Mouse (Mus musculus): ENCODE measurements around the gene Cdc42bpb. TPM values are rescaled to one million over a fixed set of nuclear protein-coding genes. Genes with fewer than 3 reads are reported as not detected.
A peak's percentile ranks its signal among the peaks of the same experiment; 100 is the strongest.

The Cdc42bpb gene
- polyA plus RNA-seq (2014; fragmentation: Nextera tagmentation; extraction: Ambion mirVana): 28.1 and 28.2 TPM in 2 replicates

GRCm38 (mm10) chr12:111377376-111377973 lies at the start of gene Cdc42bpb:
TSS of gene Cdc42bpb (minus strand) at chr12:111377718.
- ATAC-seq (ENCODE audit: low FRiP score) (peak; percentile 95), DNase-seq (ENCODE audit: low spot score, missing footprints) (peak; percentile 99)
- Histone ChIP-seq H3K9me3 (ENCODE audit: control insufficient read depth, low read length) (no peaks in the 10 kb centered on the region), H3K4me2 (peak within 1 kb of the TSS; percentile 88), H3K9ac (ENCODE audit: low read length) (peak within 1 kb of the TSS; percentile 93), H3K36me3 (ENCODE audit: control insufficient read depth, insufficient read depth, low read length) (no peaks in the 10 kb centered on the region), H3K27ac (ENCODE audit: low read depth, low read length) (peak within 1 kb of the TSS; percentile 91), H3K4me3 (ENCODE audit: low read depth, low read length) (peak within 1 kb of the TSS; percentile 96), H3K27me3 (ENCODE audit: control insufficient read depth, insufficient read depth, low read length) (no peaks in the 10 kb centered on the region), H3K4me1 (ENCODE audit: control insufficient read depth, insufficient read depth, low read length) (peaks cover 17% of the 10 kb centered on the region)
- WGBS: under 1% methylated on average over 86 of the region's 94 CpGs

- WGBS: 18% methylated on average over 29 of the region's 29 CpGs
- Histone ChIP-seq H3K27ac (ENCODE audit: low read depth, low read length) (no peak overlapping the region), H3K36me3 (ENCODE audit: control insufficient read depth, insufficient read depth, low read length) (no peaks in the 10 kb centered on the region), H3K9ac (ENCODE audit: low read length) (no peak overlapping the region), H3K27me3 (ENCODE audit: control insufficient read depth, insufficient read depth, low read length) (peaks cover 88% of the 10 kb centered on the region), H3K4me1 (ENCODE audit: control insufficient read depth, insufficient read depth, low read length) (peaks cover 10% of the 10 kb centered on the region), H3K9me3 (ENCODE audit: control insufficient read depth, low read length) (no peaks in the 10 kb centered on the region), H3K4me2 (no peak overlapping the region), H3K4me3 (ENCODE audit: low read depth, low read length) (no peak overlapping the region)
- ATAC-seq (ENCODE audit: low FRiP score): peak; percentile 67
- DNase-seq (ENCODE audit: low spot score, missing footprints): peak; percentile 99
Measured at GRCm38 (mm10) chr12:111425789-111426460, 48.4 kb upstream of the Cdc42bpb start.

GRCm38 (mm10) chr12:111425258-111425657 lies 47.7 kb upstream of the Cdc42bpb start:
- ATAC-seq (ENCODE audit: low FRiP score) (peak; percentile 43; the same call in 1 of the 2 replicates), DNase-seq (ENCODE audit: low spot score, missing footprints) (peak; percentile 99)
- no peak overlapping the region for H3K4me3 ChIP-seq (ENCODE audit: low read depth, low read length)
- 0 out of 2 replicates have a peak overlapping the region, but pooled peaks have one; percentile 9 for H3K4me2 ChIP-seq
- peaks cover 81% of the 10 kb centered on the region for H3K27me3 ChIP-seq (ENCODE audit: control insufficient read depth, insufficient read depth, low read length)
- WGBS: 4% methylated on average over 15 of the region's 15 CpGs
- no peaks in the 10 kb centered on the region for H3K36me3 ChIP-seq (ENCODE audit: control insufficient read depth, insufficient read depth, low read length)
- H3K27ac ChIP-seq (ENCODE audit: low read depth, low read length): no peak overlapping the region
- no peaks in the 10 kb centered on the region for H3K9me3 ChIP-seq (ENCODE audit: control insufficient read depth, low read length)
- H3K9ac ChIP-seq (ENCODE audit: low read length): no peak overlapping the region
- H3K4me1 ChIP-seq (ENCODE audit: control insufficient read depth, insufficient read depth, low read length): peaks cover 10% of the 10 kb centered on the region

GRCm38 (mm10) chr12:111424547-111424946 lies 47.0 kb upstream of the Cdc42bpb start:
- no peak overlapping the region for H3K4me3 ChIP-seq (ENCODE audit: low read depth, low read length)
- WGBS: 17% methylated on average over 9 of the region's 9 CpGs
- no peak for DNase-seq (ENCODE audit: low spot score, missing footprints)
- peaks cover 74% of the 10 kb centered on the region for H3K27me3 ChIP-seq (ENCODE audit: control insufficient read depth, insufficient read depth, low read length)
- no peak overlapping the region for H3K27ac ChIP-seq (ENCODE audit: low read depth, low read length)
- no peak overlapping the region for H3K9ac ChIP-seq (ENCODE audit: low read length)
- H3K9me3 ChIP-seq (ENCODE audit: control insufficient read depth, low read length): no peaks in the 10 kb centered on the region
- H3K4me1 ChIP-seq (ENCODE audit: control insufficient read depth, insufficient read depth, low read length): peaks cover 7% of the 10 kb centered on the region; the same call in 1 of the 2 replicates
- no peak overlapping the region for H3K4me2 ChIP-seq
- ATAC-seq (ENCODE audit: low FRiP score): no peak
- no peaks in the 10 kb centered on the region for H3K36me3 ChIP-seq (ENCODE audit: control insufficient read depth, insufficient read depth, low read length)

GRCm38 (mm10) chr12:111423570-111424129 lies 46.1 kb upstream of the Cdc42bpb start:
- peaks cover 1% of the 10 kb centered on the region; the same call in 1 of the 2 replicates for H3K4me1 ChIP-seq (ENCODE audit: control insufficient read depth, insufficient read depth, low read length)
- 3% methylated on average over 43 of the region's 43 CpGs for WGBS
- DNase-seq (ENCODE audit: low spot score, missing footprints) (peak; percentile 93), ATAC-seq (ENCODE audit: low FRiP score) (no peak)
- no peaks in the 10 kb centered on the region for H3K9me3 ChIP-seq (ENCODE audit: control insufficient read depth, low read length)
- peaks cover 65% of the 10 kb centered on the region for H3K27me3 ChIP-seq (ENCODE audit: control insufficient read depth, insufficient read depth, low read length)
- no peak overlapping the region for H3K27ac ChIP-seq (ENCODE audit: low read depth, low read length)
- H3K9ac ChIP-seq (ENCODE audit: low read length): no peak overlapping the region
- H3K4me3 ChIP-seq (ENCODE audit: low read depth, low read length): 0 out of 2 replicates have a peak overlapping the region, but pooled peaks have one; percentile 14
- no peaks in the 10 kb centered on the region for H3K36me3 ChIP-seq (ENCODE audit: control insufficient read depth, insufficient read depth, low read length)
- H3K4me2 ChIP-seq: peak overlapping the region; percentile 32

- Histone ChIP-seq H3K4me3 (ENCODE audit: low read depth, low read length) (no peak overlapping the region), H3K36me3 (ENCODE audit: control insufficient read depth, insufficient read depth, low read length) (no peaks in the 10 kb centered on the region), H3K9ac (ENCODE audit: low read length) (no peak overlapping the region), H3K4me2 (no peak overlapping the region), H3K9me3 (ENCODE audit: control insufficient read depth, low read length) (no peaks in the 10 kb centered on the region), H3K27me3 (ENCODE audit: control insufficient read depth, insufficient read depth, low read length) (peaks cover 57% of the 10 kb centered on the region), H3K4me1 (ENCODE audit: control insufficient read depth, insufficient read depth, low read length) (no peaks in the 10 kb centered on the region), H3K27ac (ENCODE audit: low read depth, low read length) (no peak overlapping the region)
- ATAC-seq (ENCODE audit: low FRiP score): no peak
- DNase-seq (ENCODE audit: low spot score, missing footprints): no peak
- 49% methylated on average over 5 of the region's 5 CpGs for WGBS
Measured at GRCm38 (mm10) chr12:111422852-111423251, 45.3 kb upstream of the Cdc42bpb start.

GRCm38 (mm10) chr12:111420946-111421709 lies 43.6 kb upstream of the Cdc42bpb start:
- Histone ChIP-seq H3K4me1 (ENCODE audit: control insufficient read depth, insufficient read depth, low read length) (peaks cover 12% of the 10 kb centered on the region), H3K4me2 (no peak overlapping the region), H3K9me3 (ENCODE audit: control insufficient read depth, low read length) (no peaks in the 10 kb centered on the region), H3K4me3 (ENCODE audit: low read depth, low read length) (no peak overlapping the region), H3K27ac (ENCODE audit: low read depth, low read length) (no peak overlapping the region), H3K36me3 (ENCODE audit: control insufficient read depth, insufficient read depth, low read length) (no peaks in the 10 kb centered on the region), H3K9ac (ENCODE audit: low read length) (no peak overlapping the region), H3K27me3 (ENCODE audit: control insufficient read depth, insufficient read depth, low read length) (peaks cover 45% of the 10 kb centered on the region)
- 51% methylated on average over 7 of the region's 7 CpGs for WGBS
- DNase-seq (ENCODE audit: low spot score, missing footprints) (no peak), ATAC-seq (ENCODE audit: low FRiP score) (no peak)

- WGBS: 77% methylated on average over 5 of the region's 5 CpGs
Measured at GRCm38 (mm10) chr12:111419918-111420317, 42.4 kb upstream of the Cdc42bpb start.

More at GRCm38 (mm10) chr12:111419918-111420317, 42.4 kb upstream of the Cdc42bpb start:
- ATAC-seq (ENCODE audit: low FRiP score) (no peak), DNase-seq (ENCODE audit: low spot score, missing footprints) (no peak)
- no peak overlapping the region for H3K9ac ChIP-seq (ENCODE audit: low read length)
- H3K27ac ChIP-seq (ENCODE audit: low read depth, low read length): no peak overlapping the region
- no peak overlapping the region for H3K4me2 ChIP-seq
- peaks cover 12% of the 10 kb centered on the region for H3K4me1 ChIP-seq (ENCODE audit: control insufficient read depth, insufficient read depth, low read length)
- no peaks in the 10 kb centered on the region for H3K36me3 ChIP-seq (ENCODE audit: control insufficient read depth, insufficient read depth, low read length)
- no peak overlapping the region for H3K4me3 ChIP-seq (ENCODE audit: low read depth, low read length)
- peaks cover 34% of the 10 kb centered on the region for H3K27me3 ChIP-seq (ENCODE audit: control insufficient read depth, insufficient read depth, low read length)
- H3K9me3 ChIP-seq (ENCODE audit: control insufficient read depth, low read length): no peaks in the 10 kb centered on the region
